Mouse (Mus musculus) cerebellum, postnatal 25 days (tissue): ENCODE measurements around the gene Wfdc17.
A peak's percentile ranks its signal among the peaks of the same experiment; 100 is the strongest.

Experiments
- DNase-seq, 2 experiments: peaks; one replicate each; pipeline ENCODE4 v3.0.0; 2021; ENCODE audit warnings: mixed read lengths in 2 of 2

The Wfdc17 gene

DNA sequence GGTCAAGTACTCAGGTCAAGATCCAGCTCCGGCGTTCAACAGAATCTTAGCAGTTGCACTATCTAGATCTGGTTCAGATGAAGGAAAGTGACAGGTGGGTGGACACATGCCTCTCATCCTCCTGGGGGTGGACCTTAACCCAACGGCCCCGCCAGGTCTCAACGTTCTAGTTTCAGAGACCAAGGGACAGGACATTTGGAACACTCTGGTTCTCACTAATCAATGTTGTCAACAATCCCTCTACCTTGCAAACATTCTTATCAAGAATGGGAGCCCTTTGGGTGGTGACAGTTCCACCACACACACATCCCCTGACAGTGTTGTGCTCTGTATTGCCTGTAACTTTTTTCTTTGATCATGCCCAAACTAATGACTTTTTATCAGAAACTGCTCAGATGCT lies 38.0 kb downstream of the Wfdc17 start:
- DNase-seq, result no peak

- no peak for DNase-seq
Measured at GRCm38 (mm10) chr11:83742731-83743355, 39.1 kb downstream of the Wfdc17 start.

- DNase-seq, result no peak
Measured at GRCm38 (mm10) chr11:83743525-83743924, 39.7 kb downstream of the Wfdc17 start.

- DNase-seq, result no peak
Measured at GRCm38 (mm10) chr11:83746152-83746551, 42.4 kb downstream of the Wfdc17 start.

GRCm38 (mm10) chr11:83746681-83747080 lies 42.9 kb downstream of the Wfdc17 start, which contains the start of gene Wfdc21:
Gene Wfdc21 (plus strand): TSS chr11:83746940.
- no peak for DNase-seq

DNA sequence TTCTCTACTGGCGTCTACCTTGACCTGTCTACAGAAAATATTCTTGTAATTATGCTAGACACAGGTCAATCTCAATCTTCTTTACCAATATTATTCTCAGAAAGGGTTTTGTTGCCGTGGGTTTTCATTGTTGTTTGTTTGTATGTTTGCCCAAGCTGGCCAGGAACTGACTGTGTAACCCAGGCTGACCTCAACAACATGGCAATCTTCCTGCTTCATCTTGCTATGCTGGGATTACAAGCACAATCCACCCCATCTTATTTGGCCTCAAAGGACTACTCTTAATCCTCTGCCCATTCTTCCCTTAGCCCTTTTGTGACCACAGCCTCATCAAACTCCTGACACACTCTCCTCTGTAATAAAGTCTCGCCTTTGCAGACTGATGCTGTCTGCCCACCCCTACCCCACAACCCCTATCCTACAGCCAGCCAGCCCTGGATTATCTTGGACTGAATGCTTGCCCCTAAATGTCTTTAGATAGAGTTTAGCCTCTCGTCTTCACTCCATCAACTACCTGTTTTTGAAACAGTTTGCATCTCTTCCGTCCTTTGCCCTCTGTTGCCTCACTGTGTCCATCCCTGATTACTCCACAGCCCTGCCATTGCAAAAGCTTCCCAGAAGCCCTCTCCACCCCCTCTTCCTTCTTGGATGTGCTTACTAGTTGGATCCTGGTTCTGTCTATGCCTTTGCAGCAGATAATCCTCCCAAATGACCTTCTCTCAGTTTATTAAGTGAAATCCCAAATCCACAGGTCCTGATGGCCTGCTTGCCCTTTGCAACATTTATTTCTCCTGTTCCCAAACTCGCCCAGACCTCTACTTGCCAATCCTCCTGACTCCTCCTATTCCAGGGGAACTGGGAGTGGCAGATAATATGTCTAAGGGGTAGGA lies 43.8 kb downstream of the Wfdc17 start:
- no peak for DNase-seq

DNA sequence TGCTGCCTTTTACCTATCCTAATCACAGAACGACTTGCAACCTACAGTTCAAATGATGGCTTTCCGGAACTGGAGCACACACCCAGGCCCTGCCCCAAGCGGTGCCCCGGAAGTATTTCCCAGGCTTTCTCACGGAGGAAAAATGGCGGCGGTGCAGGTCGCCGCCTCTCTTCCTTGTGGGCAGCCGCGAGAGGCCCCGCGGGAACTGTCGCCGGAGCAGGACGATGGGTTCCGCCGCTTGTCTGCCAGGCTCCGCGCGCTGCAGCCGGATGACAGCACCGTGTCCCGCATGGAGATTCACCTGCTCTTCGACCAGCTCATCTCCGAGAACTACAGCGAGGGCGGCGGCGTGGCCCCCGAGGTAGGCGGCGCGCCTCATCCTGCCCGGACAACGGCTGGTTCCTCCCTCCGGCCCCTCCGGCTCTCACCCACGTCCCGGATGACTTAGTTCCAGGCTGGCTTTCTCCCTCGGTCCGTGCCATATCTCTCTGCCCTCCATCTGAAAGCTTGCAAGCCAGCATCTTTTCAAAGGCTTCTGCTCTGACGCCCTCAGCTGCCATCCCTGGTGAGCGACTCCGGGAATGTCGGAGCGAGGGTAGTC lies 49.9 kb downstream of the Wfdc17 start, which contains the start of gene Heatr6:
TSS of gene Heatr6 (plus strand) at position 116 of the 601 bp plus-strand sequence.
- DNase-seq, result peak; percentile 94 to 95

- DNase-seq, result no peak
Measured at GRCm38 (mm10) chr11:83754227-83754626, 50.4 kb downstream of the Wfdc17 start.
